Mouse (Mus musculus): ENCODE results near the gene Slc4a2. TPM values are rescaled to one million over a fixed set of nuclear protein-coding genes. Genes with fewer than 3 reads are reported as not detected.

The Slc4a2 gene
- 10 to 100 TPM; 58.4 to 63.2 TPM for total RNA-seq (2021)
- 65.9 and 74.0 TPM in 2 replicates for polyA plus RNA-seq (2012; rRNA removed)
- long read RNA-seq, full-length matches to known transcripts: 48 of 75 reads
- long read RNA-seq, partial matches to known transcripts: 16 of 75 reads
- long read RNA-seq, other reads (novel, unspliced or antisense): 11 of 75 reads

DNA sequence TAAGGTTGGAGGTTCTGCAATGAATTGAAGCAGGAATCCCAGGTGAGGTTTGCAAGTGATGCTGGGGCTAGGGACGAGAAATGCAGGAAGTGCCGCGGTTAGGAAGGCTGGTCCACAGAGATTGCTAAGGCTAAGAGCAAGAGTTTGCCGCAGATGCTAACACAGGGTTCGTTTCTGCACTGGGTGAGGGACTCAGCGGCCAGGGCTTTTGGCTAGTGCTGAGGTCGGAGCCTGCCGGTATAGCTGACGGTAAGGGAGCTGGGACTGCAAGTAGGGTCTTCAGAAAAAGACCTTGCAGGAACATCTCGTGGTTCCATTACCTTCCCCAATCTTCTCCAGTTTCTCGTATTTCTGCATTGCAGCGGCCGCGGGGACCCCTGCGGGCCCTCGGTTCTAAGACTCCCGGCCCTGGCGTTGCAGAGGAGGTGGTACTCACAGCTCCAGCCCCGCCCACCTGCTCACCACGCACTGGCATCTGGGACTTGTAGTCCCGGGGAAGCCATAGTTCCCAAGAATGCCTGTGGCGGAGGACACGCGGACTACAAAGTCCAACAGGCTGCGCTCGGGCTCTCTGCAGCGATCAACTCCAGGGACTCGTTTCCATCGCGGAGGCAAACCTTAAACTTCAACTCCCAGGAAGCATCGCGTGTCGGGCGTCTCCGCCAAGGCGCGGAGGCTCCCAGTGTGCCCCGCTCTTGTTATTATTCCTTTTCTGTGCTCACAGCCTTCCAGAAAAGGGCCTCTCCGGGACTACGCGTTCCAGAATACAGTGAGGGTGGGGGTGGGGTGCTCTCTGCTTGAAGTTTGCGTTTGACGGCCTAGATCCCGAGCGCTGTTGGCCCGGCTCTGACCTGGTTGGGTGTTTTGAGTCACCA lies at the start of gene Slc4a2, which contains the start of gene Cdk5:
Gene Slc4a2, plus strand, starts transcription at position 709 of the 875 bp plus-strand sequence.
Gene Cdk5, minus strand, starts transcription at position 402 of the 875 bp plus-strand sequence.
- DNase-seq: peak; percentile 99

DNA sequence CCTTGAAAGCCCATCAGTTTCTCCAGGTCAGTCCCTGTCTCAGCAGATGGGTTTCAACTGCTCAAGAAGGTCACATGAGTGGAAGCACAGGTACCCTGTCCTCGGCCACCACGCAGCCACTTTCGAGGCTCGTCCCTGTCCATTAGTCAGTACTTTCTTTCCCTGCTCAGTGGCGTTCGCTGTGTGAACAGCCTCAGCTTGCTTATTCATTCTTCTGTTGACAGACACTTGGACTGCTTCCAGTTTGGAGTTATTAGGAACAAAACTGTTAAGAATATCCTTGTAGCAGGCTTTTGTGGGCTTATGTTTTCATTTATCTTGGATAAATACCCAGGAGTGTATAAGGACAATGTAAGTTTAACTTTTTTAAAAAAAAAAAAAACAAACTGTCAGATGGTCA lies 49.4 kb upstream of the Slc4a2 start:
- no peak for DNase-seq

DNA sequence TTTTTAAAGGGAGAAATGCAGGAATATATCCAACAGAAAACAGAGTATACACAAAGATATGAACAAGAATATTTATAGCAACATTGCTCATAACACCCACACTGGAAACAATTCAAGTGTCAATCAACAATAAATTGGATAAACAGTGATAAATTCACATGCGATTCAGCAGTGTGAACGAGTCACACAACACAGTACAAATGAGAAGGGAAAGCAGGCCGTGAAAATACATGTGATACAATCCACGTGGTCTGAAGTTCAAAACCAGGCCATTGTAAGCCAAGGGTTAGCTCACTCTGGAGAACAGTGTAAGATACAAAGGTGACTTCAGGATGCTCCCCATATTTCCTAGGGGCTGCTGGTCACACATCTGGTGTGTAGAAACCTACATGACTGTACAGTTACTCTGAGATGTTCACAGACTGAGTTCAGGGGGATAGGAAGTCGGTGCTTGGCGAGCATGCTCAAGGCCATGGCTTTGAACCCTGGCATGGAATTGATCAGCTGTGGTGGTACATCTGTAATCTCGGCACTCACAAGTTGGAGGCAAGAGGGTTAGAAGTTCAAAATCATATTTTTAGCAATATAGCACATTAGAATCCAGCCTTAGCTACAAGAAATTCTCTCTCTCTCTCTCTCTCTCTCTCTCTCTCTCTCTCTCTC lies 48.8 kb upstream of the Slc4a2 start:
- DNase-seq: no peak

DNA sequence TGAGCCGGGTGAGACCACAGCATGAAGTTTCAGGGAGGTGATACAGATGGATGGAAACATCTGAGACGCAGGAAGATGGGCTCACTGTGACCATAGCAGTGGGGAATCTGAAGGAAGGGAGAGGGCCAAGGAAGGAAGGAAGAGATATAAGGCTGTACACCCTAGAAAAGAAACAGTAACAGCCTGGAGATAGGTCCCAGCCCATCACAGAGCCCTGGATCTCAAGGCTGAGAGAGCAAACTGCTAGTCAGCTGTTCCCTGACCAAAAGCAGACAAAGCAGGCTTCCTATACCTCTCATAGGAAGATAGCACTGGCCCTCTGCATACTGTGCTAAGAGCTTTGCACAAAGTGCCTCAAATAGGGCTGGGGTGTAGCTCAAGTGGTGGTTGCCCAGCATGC lies 44.9 kb upstream of the Slc4a2 start:
- no peak for DNase-seq

DNA sequence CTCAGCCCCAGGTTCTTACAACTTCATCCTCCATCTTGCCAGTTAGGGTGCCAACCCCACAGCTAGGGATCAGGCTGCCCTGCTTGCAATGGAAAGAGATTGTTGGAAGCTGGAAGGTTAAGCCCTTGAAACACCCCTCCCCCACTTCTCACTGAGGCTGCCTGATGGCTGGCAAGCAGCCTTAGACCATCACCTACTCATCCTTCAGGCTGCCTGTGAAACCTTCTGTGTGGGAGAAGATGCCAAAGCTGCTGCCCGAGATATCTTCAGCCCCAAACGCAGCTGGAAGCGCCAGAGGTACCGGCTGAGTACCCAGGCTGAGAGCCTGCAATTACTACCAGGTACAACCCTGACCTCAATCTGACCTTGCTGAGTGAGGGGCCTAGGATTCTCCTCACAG lies 44.1 kb upstream of the Slc4a2 start:
- no peak for DNase-seq

DNA sequence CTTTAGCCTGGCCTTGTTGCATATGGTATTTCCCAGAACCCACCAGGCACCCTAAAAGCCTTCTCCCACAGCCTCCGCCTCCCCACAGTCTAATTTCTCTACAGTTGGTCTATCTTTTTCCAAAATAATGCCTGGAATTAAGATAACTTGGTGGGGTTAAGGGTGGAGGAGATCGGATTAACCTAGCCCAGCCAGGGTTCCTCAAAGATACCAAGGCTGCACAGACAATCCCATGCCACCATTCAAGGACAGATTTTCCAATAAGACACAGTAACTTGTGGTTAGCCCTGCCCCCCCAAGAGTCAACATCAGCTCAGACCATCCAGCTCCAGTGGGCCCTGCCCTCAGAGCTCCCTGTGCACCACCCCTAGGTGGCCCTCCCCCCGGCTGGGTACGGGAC lies 43.1 kb upstream of the Slc4a2 start:
- no peak for DNase-seq

DNA sequence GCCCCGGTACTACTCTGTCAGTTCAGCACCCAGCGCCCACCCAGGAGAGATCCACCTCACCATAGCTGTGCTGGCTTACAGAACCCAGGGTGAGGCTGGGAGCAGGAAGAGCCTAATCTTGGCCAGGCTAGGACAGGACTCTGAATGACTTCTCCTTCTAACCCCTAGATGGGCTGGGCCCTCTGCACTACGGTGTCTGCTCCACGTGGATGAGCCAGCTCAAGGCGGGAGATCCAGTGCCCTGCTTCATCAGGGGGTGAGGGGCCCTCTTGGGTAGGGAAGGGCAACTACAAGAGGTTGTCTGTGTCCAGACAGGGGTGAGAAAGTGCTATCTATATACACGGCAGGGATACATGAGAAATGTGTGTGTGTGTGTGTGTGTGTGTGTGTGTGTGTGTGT lies 42.2 kb upstream of the Slc4a2 start:
- no peak for DNase-seq

DNA sequence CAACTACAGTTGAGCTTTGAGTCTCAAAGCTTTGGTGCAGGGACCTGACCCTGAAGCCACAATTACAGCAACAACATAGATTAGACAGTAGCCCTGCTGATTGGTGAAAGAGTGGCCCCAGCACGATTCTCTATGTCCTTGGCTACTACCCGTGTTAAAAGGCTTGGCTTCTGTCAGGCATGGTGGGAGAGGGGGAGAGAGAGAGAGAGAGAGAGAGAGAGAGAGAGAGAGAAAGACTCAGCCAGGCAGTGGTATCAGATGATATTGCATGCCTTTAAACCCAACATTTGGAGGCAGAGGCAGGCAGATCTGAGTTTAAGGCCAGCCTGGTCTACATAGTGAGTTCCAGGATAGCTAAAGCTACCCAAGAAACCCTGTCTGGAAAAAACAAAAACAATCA lies 41.6 kb upstream of the Slc4a2 start:
- no peak for DNase-seq

DNA sequence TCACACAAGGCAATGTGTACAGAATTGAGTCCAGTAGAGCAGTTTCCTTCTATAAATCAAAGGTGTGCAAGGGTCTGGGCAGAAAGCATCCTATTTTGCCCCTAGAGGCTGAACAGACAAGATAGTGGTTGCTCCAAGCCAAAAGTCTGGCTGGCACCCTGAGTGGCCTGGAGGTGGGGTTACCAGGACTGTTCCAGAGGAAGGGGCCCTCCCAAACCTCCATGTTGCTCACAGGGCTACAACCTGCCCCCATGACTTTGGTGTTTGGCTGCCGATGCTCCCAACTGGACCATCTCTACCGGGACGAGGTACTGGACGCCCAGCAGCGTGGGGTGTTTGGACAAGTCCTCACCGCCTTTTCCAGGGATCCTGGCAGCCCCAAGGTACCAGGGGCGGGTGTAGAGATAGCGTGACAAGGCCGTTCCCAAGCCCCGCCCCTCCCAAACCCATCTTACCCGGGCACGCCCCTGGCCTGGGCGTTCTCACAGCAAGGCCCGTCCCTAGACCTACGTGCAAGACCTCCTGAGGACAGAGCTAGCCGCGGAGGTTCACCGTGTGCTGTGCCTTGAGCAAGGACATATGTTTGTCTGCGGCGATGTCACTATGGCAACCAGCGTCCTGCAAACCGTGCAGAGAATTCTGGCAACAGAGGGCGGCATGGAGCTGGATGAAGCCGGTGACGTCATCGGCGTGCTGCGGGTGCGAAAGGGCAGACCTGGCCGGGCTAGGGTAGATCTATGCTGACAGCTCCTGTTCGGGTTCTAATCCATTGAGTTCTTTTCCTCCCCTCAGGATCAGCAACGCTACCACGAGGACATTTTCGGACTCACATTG lies 40.4 kb upstream of the Slc4a2 start:
- DNase-seq: peak; percentile 94

DNA sequence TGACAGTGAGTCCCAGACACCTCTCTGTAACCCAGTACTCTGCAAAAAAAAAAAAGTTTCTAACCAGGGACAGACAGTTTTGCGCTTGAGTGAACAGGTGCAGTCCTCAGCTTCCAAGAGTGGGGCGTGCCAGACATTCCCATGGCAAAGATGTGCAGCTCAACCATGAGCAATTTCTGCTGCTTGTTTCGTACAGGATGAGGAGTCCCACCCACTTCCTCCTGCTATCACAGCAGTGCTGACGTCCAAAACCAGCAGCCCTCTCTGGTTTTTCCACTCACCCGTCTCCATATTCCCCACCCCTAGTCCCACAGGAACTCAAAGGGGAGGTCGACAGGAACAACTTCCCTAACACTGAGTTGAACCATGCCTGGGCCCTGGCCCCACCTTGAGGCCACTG lies 39.2 kb upstream of the Slc4a2 start:
- peak; percentile 44 for DNase-seq

DNA sequence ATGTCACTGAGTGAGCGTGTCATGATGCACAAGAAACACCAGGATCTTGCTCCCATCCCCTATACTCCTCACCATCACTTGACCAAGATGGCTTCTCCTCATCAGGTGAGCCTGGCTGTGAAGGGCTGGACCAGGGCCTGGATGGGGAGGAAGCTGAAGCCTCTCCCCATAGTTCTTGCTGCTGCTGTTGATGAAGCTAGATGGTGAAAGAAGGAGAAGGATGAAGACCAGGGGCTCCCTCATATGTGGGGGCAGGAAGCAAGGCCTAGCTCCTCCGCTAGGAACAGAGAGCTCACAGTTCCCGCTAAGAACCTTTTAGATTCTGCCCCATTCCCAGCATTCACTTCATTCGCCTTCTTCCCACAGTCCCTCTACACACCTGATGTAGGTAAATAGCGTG lies 38.3 kb upstream of the Slc4a2 start:
- no peak for DNase-seq

DNA sequence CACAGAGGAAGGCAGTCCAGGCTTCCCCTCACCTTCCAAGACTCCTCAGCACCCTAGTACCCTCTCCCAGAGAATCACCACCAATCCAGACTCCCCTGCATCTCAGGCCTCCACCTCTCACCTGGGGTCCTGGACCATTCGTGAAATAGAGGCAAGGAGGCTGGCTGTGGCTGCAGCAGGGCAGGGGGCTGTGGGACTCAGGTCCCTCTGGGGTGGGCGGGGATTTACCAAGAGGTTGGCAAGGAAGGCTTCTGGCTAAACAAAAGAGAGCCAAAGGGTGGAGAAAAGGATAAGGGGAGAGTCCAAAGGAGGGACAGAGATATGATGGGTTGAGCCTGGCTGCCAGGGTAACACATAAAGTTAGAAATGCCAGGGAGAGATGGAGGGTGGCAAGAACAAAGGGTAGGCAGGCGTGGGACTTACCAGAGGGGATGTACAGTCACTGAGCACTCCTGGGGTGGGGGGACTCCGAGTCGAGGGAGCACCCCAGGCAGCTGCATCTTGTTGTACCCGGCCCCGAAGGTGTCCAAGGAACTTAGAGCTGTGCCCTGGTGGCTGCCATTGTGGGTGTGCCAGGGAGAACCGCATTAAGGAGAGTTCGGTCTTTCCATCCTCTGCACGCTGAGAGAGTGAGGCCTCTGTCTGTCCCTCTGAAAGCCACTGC lies 37.6 kb upstream of the Slc4a2 start:
- no peak for DNase-seq

DNA sequence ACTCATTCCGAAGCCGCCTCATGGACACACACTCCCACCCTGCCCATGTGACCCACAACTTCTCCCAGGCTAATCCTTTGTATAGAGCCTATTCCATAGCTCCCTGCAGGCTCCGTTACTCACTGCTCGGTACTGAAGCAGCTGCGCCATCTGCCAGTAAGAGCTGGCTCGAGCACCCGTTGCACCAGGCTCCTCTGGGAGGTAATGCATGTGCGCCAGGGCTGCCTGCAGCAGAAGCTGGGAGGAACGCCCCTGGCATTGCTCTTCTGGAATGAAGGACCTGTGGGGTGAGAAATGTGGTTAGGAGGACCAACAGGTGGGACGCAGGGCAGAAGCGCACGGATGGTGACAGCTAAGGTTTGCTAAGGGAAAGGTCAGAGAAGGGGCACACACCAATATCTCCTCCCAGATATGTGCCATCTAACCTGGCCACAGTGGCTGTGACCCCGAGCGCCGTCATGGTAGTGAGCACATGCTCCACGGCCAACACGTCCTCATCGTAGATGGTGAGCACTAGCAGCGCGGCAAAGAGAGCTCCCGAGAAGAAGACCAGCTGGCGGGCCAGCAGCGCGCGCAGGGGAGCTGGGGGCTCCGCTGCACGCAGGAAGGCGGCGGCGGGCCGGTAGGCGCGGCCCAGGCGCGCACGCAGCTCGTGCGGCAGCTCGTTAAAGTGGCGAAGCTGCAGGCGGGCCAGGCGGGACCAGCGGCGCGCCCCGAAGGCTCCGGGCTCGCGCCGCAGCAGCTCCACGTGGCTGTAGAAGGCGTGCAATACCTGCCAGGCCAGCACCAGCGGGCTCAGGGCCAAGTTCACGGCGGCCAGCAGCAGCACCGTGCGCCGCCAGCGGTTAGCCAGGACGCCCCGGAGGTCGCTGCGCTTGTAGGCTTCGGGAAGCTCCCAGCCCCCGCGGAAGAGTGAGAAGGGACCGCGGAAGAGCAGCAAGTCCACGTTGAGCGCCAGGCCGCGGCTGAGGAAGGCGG lies 36.1 kb upstream of the Slc4a2 start:
- peak; percentile 80 for DNase-seq

DNA sequence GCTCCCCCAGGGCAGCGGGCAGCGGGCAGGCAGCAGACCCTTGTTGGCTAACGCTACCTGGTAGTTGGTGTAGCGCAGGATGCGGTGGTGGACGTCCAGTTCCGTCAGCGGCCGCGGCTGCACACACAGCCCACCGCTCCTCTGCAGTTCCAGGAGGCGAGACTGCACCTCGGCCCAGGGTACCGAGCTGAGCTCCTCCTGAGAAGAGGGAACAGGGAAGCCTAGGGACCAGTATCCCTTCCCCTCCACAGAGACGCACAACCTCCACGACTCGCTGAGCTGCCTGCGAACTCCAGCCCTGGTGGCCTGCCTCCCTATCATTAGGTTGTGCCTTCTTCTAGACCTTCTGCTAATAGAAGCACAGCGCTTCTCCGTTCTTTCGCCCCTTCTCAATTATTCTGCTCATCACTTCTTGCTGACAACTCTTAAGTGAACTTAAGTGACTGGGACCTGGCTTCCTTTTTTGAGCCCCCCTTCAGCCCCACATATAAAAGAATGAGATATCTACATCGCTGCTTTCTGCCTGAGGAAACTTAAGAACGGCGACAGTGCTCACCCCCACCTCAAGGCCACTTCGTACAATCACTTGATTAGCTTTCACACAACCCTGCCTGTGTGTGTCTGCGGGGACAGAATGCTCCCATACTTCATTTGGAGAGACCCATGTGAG lies 35.3 kb upstream of the Slc4a2 start:
- DNase-seq: no peak

DNA sequence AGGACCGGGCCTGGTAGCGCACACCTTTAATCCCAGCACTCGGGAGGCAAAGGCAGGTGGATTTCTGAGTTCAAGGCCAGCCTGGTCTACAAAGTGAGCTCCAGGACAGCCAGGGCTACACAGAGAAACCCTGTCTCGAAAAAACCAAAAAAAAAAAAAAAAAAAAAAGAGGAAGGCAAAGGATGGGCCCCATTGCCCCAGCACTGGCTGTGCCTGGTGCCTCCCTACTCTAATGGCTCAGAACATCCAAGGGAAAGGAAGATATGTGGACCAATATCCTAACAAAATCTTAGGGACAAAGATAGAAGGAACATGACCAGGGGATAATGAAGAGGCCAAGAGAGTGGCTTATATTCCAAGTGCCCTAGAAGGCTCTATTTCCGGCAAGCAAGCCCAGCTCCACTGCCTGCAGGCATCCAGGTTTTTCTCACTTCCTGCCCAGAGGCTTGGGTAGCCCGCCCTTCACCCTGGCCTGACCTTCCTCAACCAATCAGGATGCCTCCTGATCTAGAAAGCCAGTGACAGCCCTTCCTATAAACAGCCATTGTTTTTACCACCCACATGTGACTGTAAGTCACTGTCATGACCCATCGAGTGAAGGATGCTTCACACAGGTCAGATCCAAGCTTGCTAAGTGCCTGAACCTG lies 34.5 kb upstream of the Slc4a2 start:
- DNase-seq: peak; percentile 38

DNA sequence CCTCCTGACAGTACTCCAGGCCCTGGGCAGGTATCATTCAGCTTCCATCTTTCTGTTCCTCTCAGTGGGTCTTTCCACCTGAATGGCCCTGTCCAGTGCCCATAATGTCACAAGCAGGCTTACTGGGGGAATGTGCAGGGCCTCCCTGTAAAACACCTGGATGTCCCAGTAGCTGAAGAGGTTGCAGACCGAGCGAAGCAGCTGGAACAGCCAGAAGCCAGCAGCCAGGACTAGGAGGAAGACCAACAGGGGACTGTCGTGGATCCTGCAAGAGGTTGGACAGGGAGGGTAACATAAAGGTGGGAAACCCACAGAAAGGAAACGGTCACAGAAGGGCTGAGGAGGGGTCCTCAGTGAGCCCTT lies 34.0 kb upstream of the Slc4a2 start:
- no peak for DNase-seq

DNA sequence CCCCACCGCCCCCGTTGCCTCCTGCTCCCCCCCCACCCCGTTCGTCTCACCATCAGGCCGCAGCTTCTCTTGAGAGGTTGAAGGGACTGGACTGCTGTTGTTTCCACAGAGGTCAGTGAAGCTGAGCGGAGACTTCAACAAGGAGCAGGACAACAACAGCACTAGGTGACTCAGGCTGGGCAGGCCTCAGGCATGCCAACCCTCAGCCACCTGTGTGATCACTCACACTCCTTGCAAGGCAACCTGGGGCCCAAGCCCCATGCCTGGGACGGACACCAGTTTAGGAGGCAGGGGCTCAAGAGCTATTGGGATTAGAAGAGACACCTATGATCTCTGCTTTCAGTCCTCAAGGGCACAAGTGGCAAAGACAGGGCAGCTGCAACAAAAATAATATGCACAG lies 31.8 kb upstream of the Slc4a2 start, which contains the start of gene Atg9b:
Gene Atg9b, minus strand, starts transcription at position 280 of the 400 bp plus-strand sequence.
- no peak for DNase-seq

DNA sequence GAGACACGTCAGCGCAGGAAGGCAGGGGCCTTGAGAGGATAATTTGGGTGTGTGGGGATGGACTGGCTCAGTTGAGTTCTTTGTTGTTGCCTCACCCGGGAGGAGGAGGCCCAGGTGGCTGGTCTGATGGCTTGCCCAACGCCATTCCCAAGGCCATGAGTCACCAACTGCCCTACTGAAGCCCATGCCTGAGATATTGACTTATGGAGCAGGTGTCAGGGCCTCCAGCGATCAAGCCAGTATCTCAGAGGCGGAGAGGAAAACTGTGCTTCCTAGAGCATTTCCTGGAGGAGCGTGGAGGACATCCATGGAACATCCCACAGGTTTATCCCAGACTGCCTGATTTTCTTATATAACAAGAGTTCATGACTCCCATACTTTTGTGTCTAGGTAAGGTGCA lies 30.9 kb upstream of the Slc4a2 start:
- peak; percentile 40 for DNase-seq

DNA sequence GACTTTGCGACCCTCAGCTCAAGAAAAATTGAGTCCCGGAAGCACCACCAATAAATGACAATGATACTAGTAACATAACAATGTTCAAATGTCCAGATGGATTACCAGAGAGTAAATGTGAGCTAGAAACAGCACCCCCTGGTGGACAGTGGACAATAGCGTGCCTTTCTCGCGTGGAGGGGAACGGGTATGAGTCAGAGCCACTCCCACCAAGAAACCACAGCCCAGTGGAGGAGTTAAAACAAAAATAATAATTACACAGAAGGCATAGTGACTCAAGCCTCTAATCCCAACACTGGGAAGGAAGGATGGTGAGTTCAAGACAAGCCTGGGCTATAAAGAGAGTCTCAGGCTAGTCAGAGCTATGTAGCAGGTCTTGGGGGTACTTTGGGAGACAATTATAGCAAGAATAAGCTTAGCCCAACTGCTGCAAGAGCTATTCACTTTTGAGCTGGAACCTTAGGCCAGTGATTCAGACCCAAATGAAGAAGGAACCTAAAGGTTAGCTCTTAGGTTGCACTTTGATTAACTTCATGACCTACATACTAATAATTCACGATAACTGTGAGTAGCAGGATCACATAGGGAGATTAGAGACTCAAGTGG lies 30.1 kb upstream of the Slc4a2 start, which contains the start of gene Abcb8:
Gene Abcb8, plus strand, starts transcription at position 272 of the 606 bp plus-strand sequence.
- DNase-seq: peak; percentile 85
